Mouse (Mus musculus) stomach, postnatal 0 days (tissue): Measurements from ENCODE around the gene 9930111J21Rik1.

ENCODE experiments used
- CTCF ChIP-seq: IDR thresholded peaks from 2 replicates; pipeline ENCODE4 v1.5.1; 2016; ENCODE audit warnings: antibody characterized with exemption, low read depth, mild to moderate bottlenecking, moderate library complexity
- EP300 ChIP-seq: optimal IDR thresholded peaks from 2 replicates; pipeline ENCODE3; 2016; ENCODE audit warnings: antibody characterized with exemption

- TF ChIP-seq EP300 (no peak), CTCF (no peak)
Measured at GRCm38 (mm10) chr11:48898812-48899431, 80.3 kb downstream of the 9930111J21Rik1 start.
